Mouse (Mus musculus) hindbrain, embryonic 10.5 days (tissue): ENCODE measurements around the gene Gdf10. TPM values are rescaled to one million over a fixed set of nuclear protein-coding genes. Genes with fewer than 3 reads are reported as not detected.

Experiments used
- polyA plus RNA-seq: library from polyadenylated mRNA; unstranded; fragments of >200 nt; fragmentation: Nextera tagmentation; extraction: Ambion mirVana; gene quantifications from 2 replicates; pipeline ENCODE4 v1.2.1, GENCODE M21; 2016

Gdf10 gene
- polyA plus RNA-seq, 1 experiment from 2014 or later: 5.6 TPM

Other genes with a start within 250 kb of the Gdf10 start
- not detected in 2 replicates for gene Gdf2, start 17.5 kb downstream of the Gdf10 start, polyA plus RNA-seq
- gene Rbp3, start 30.4 kb downstream of the Gdf10 start, polyA plus RNA-seq: not detected in 2 replicates
- gene Zfp488, start 55.2 kb downstream of the Gdf10 start, polyA plus RNA-seq: 0.16 and 0.45 TPM in 2 replicates
- gene Gm30083, start 91.6 kb downstream of the Gdf10 start, polyA plus RNA-seq: not detected in 2 replicates
- not detected in 2 replicates for gene Gm5460, start 93.2 kb downstream of the Gdf10 start, polyA plus RNA-seq
- not detected in 2 replicates for gene Antxrl, start 129.1 kb downstream of the Gdf10 start, polyA plus RNA-seq
- gene Anxa8, start 162.4 kb downstream of the Gdf10 start, polyA plus RNA-seq: 1.3 and 1.7 TPM in 2 replicates
- not detected in 2 replicates for gene A630023A22Rik, start 179.2 kb downstream of the Gdf10 start, polyA plus RNA-seq
- gene Npy4r, start 228.9 kb downstream of the Gdf10 start, polyA plus RNA-seq: not detected in 2 replicates